Mouse (Mus musculus) ovary, adult 2 months (tissue): ENCODE data around the gene Rnaset2a. TPM values are rescaled to one million over a fixed set of nuclear protein-coding genes. Genes with fewer than 3 reads are reported as not detected.

Experiments used
- polyA plus RNA-seq: library from polyadenylated mRNA; depleted of rRNA; stranded (reverse); fragments of >200 nt; gene quantifications from 2 replicates; pipeline ENCODE4 v1.2.3, GENCODE M21; 2012; rRNA removed

Gene Rnaset2a
- 54.8 and 70.6 TPM in 2 replicates for polyA plus RNA-seq

GRCm38 (mm10) chr17:8147439-8148316, at the start of gene Rnaset2a, which contains the start of gene Gm49673:
Gene Rnaset2a (minus strand): TSS chr17:8148097.
Gene Gm49673 (minus strand): TSS chr17:8147788.

GRCm38 (mm10) chr17:8164701-8165607, 17.1 kb upstream of the Rnaset2a start, which contains the start of gene Fgfr1op:
Gene Fgfr1op (plus strand): TSS chr17:8165501.

Other genes starting within 250 kb of the Rnaset2a start
- 11.1 and 12.1 TPM in 2 replicates for gene Tagap, start 222.1 kb downstream of the Rnaset2a start, polyA plus RNA-seq
- 127 and 133 TPM in 2 replicates for gene Rsph3a, start 202.5 kb downstream of the Rnaset2a start, polyA plus RNA-seq
- 0.79 and 3.4 TPM in 2 replicates for gene Gm49673, start 309 bp downstream of the Rnaset2a start, polyA plus RNA-seq
- 1.5 and 2.0 TPM in 2 replicates for gene Fgfr1op, start 17.4 kb upstream of the Rnaset2a start, polyA plus RNA-seq
- gene Ccr6, start 87.9 kb upstream of the Rnaset2a start, polyA plus RNA-seq: not detected in 2 replicates
- 105 and 114 TPM in 2 replicates for gene Mpc1, start 134.8 kb upstream of the Rnaset2a start, polyA plus RNA-seq
- gene Sft2d1, start 163.0 kb upstream of the Rnaset2a start, polyA plus RNA-seq: 69.1 and 85.1 TPM in 2 replicates
- gene Prr18, start 189.4 kb upstream of the Rnaset2a start, polyA plus RNA-seq: 10.7 and 13.4 TPM in 2 replicates
- gene T2, start 207.9 kb upstream of the Rnaset2a start, polyA plus RNA-seq: 4.5 and 5.9 TPM in 2 replicates